Mouse (Mus musculus) hindbrain, embryonic 11.5 days (tissue): ENCODE results near the gene Ppp1r8. TPM values are rescaled to one million over a fixed set of nuclear protein-coding genes. Genes with fewer than 3 reads are reported as not detected.

Source experiments
- ATAC-seq: fragments of 200-750 bp; cut with Nextera tagmentation; 2 replicates; pipeline ENCODE4 v1.8.0; 2017; ENCODE audit warnings: mild to moderate bottlenecking, moderate TSS enrichment, moderate library complexity; ENCODE audit not compliant: low FRiP score
- DNase-seq: peaks from one replicate; pipeline ENCODE4 v3.0.0-alpha.2; 2015; ENCODE audit warnings: low spot score
- H3K27ac ChIP-seq: fragments of 300-500 bp; sonication (generic); 2 replicates; pipeline ENCODE4 v1.5.1; 2014; ENCODE audit warnings: mild to moderate bottlenecking, low read depth, low read length
- H3K27me3 ChIP-seq: fragments of 300-500 bp; sonication (generic); 2 replicates; pipeline ENCODE4 v1.6.1; 2014; ENCODE audit warnings: mild to moderate bottlenecking, low read length, moderate library complexity, mixed read lengths; ENCODE audit not compliant: control insufficient read depth, insufficient read depth
- H3K36me3 ChIP-seq: fragments of 300-500 bp; sonication (generic); 2 replicates; pipeline ENCODE4 v1.6.1; 2014; ENCODE audit warnings: mild to moderate bottlenecking, low read length, moderate library complexity, mixed read lengths; ENCODE audit not compliant: control insufficient read depth, insufficient read depth
- H3K4me1 ChIP-seq: fragments of 300-500 bp; sonication (generic); replicated peaks from 2 replicates; pipeline ENCODE4 v1.6.1; 2014; ENCODE audit warnings: low read length, mixed read lengths; ENCODE audit not compliant: control insufficient read depth, insufficient read depth
- H3K4me2 ChIP-seq: fragments of 300-500 bp; sonication (generic); replicated peaks from 2 replicates; pipeline ENCODE4 v1.6.1; 2014; ENCODE audit warnings: mild to moderate bottlenecking, low read depth, low read length
- H3K4me3 ChIP-seq: fragments of 300-500 bp; sonication (generic); 2 replicates; pipeline ENCODE4 v1.5.1; 2014; ENCODE audit warnings: low read depth, low read length
- H3K9ac ChIP-seq: fragments of 300-500 bp; sonication (generic); 2 replicates; pipeline ENCODE4 v1.6.1; 2014; ENCODE audit warnings: low read depth, low read length
- H3K9me3 ChIP-seq: fragments of 300-500 bp; sonication (generic); 2 replicates; pipeline ENCODE4 v1.6.1; 2016; ENCODE audit warnings: low read length; ENCODE audit not compliant: control insufficient read depth
- WGBS: fragments of 180-500 bp; shearing (Covaris S2); extraction: QIAGEN DNeasy Blood & Tissue Kit; methylation state at CpG from one replicate; pipeline ENCODE4 v1.1.7; 2014; 5-methylcytosine and 5-hydroxymethylcytosine counted together
- polyA plus RNA-seq: library from polyadenylated mRNA; unstranded; fragments of >200 nt; fragmentation: Nextera tagmentation; extraction: Ambion mirVana; gene quantifications from 2 replicates; pipeline ENCODE4 v1.2.1, GENCODE M21; 2014

Gene Ppp1r8
- polyA plus RNA-seq, 1 experiment from 2014 or later = 87.2 TPM

GRCm38 (mm10) chr4:132780288-132780687 lies 62.7 kb downstream of the Ppp1r8 start:
- H3K36me3 ChIP-seq = peaks cover 18% of the 10 kb centered on the region; the same call in 1 of the 2 replicates
- WGBS = 83% methylated on average over 4 of the region's 4 CpGs
- no peak for DNase-seq

GRCm38 (mm10) chr4:132778562-132779201 lies 64.3 kb downstream of the Ppp1r8 start:
- peaks cover 22% of the 10 kb centered on the region for H3K36me3 ChIP-seq
- no peaks in the 10 kb centered on the region for H3K4me1 ChIP-seq
- H3K4me3 ChIP-seq = no peak overlapping the region
- H3K27me3 ChIP-seq = no peaks in the 10 kb centered on the region
- no peaks in the 10 kb centered on the region for H3K9me3 ChIP-seq
- no peak for DNase-seq
- ATAC-seq = no peak
- H3K9ac ChIP-seq = no peak overlapping the region
- WGBS = 92% methylated on average over 6 of the region's 6 CpGs
- H3K27ac ChIP-seq = no peak overlapping the region
- H3K4me2 ChIP-seq = no peak overlapping the region

More at GRCm38 (mm10) chr4:132780288-132780687, 62.7 kb downstream of the Ppp1r8 start:
- Histone ChIP-seq H3K4me1 (no peaks in the 10 kb centered on the region), H3K27ac (no peak overlapping the region), H3K4me2 (no peak overlapping the region), H3K4me3 (no peak overlapping the region), H3K27me3 (no peaks in the 10 kb centered on the region), H3K9ac (no peak overlapping the region), H3K9me3 (no peaks in the 10 kb centered on the region)
- no peak for ATAC-seq

Other genes starting within 250 kb of the Ppp1r8 start
- 21.9 and 34.1 TPM in 2 replicates for gene Eya3, start 204.2 kb downstream of the Ppp1r8 start, polyA plus RNA-seq
- 3.7 and 4.1 TPM in 2 replicates for gene Xkr8, start 110.6 kb downstream of the Ppp1r8 start, polyA plus RNA-seq
- 1.7 and 1.8 TPM in 2 replicates for gene Smpdl3b, start 85.9 kb downstream of the Ppp1r8 start, polyA plus RNA-seq
- 121 and 130 TPM in 2 replicates for gene Rpa2, start 74.8 kb downstream of the Ppp1r8 start, polyA plus RNA-seq
- gene Themis2, start 46.8 kb downstream of the Ppp1r8 start, polyA plus RNA-seq = 0.67 and 0.69 TPM in 2 replicates
- gene Stx12, start 41.3 kb upstream of the Ppp1r8 start, polyA plus RNA-seq = 105 and 106 TPM in 2 replicates
- gene Fam76a, start 79.4 kb upstream of the Ppp1r8 start, polyA plus RNA-seq = 29.7 and 31.9 TPM in 2 replicates
- gene Fgr, start 130.9 kb upstream of the Ppp1r8 start, polyA plus RNA-seq = 0.08 and 0.34 TPM in 2 replicates
- gene Ahdc1, start 168.1 kb upstream of the Ppp1r8 start, polyA plus RNA-seq = 6.8 and 9.0 TPM in 2 replicates